Mouse (Mus musculus): ENCODE data around the gene Kcnj14.

The Kcnj14 gene

DNA sequence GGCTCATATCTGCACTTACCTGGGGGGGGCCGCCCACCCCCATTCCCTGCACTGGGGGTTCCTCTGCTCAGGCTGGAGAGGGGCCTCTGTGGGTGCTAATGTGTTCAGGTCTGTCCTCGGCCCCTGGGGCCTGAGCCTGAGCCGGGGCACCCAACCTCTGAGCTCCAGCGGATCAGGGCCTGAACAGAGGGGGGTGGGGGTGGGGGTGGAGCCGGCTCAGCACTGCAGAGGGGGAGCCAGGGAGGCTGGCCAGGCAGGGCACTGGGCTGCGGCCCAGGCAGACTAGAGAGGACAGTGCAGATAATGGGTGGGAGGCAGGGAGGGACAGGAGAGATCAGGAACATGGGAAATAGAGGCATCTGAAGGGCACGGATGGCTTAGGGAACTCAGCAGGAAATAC is at the start of gene Kcnj14:
Gene Kcnj14, minus strand, starts transcription at position 185 of the 400 bp plus-strand sequence.
- DNase-seq (ENCODE audit: extremely low spot score) = no peak

DNA sequence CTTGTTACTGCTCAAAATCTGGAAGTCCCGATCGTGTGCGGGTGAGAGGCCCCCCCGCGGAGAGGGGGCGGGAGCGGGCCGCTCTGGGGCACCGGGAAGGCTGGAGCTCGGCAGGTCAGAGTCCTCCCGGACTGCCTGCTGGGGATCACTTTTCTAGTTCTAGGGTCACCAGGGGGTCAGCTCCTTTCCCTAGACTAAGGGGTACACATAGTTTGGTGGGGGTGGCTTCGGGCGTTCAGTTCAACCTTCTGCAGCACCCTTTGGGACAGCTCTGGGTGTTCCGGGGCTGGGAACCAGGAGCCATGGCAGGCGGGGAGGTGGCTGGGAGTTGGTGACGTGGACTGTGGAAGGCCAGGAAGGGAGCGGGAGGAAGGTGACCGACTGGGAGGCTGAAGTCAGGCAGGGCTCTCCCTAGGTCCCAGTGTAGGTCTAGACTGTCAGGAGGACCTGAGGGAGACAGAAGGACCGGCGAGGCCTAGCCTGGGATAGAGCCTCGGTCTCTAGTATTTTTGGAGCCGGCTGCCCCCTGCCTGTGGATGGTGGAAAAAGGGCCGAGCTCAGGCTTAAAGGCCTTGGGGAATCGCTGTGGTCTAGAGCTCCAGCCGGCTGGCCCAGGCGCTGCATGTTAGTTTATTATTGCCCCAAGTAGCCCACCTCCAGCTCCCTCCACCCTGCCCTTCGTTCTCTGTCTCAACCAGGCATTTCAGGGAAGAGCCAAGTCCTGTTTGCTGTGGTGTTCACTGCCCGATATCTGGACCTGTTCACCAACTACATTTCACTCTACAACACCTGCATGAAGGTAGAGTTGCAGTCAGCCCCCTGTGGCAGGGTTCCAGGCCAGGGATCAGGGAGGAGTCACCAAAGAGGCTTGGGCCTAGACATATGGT is 48.7 kb upstream of the Kcnj14 start:
- peak; percentile 52 for DNase-seq (ENCODE audit: extremely low spot score)

GRCm38 (mm10) chr7:45872624-45873023 is 48.0 kb upstream of the Kcnj14 start, which contains the start of gene Kdelr1:
TSS of gene Kdelr1 (plus strand) at chr7:45872772.
- peak; percentile 91 for DNase-seq (ENCODE audit: extremely low spot score)

DNA sequence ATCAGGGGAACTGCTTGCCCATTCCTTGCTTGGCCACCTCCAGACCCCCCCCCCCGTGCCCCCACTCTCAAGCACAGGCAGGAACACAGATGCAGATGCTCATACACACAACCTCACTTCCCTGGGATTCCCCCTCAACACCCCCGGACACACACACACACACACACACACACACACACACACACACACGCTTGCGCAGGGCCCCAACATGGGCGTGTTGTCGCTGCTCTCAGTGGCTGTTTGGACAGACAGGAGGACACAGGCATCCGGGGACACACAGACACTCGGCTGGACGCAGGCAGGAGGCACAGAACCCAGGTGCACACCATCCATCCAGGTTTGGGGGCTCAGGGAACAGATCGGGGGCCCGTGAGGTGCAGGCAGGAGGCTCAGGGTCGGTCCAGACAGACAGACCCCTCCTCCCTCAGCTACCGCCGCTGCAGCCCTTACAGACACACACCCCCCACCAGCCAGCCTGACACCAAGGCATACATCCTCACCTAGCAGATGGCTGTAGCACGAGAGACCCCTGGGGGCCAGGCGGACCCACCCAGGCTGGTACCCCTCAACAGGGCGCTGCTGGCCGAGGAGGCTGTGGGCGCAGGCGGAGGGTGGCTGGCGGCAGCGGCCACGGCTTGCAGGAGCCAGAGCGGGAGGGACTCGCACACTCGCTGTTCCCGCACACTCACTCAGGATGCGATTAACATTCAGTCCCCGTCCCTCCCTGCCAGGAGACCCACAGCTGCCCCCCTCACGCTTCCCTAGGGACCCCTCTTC is 45.9 kb upstream of the Kcnj14 start:
- DNase-seq (ENCODE audit: extremely low spot score) = no peak

- no peak for DNase-seq (ENCODE audit: extremely low spot score)
Observed at GRCm38 (mm10) chr7:45869787-45870186, 45.2 kb upstream of the Kcnj14 start.

- DNase-seq (ENCODE audit: extremely low spot score) = no peak
Observed at GRCm38 (mm10) chr7:45869107-45869670, 44.6 kb upstream of the Kcnj14 start.

- DNase-seq (ENCODE audit: extremely low spot score) = no peak
Observed at GRCm38 (mm10) chr7:45867871-45868270, 43.3 kb upstream of the Kcnj14 start.

- DNase-seq (ENCODE audit: extremely low spot score) = peak; percentile 93
Observed at GRCm38 (mm10) chr7:45865925-45866910, 41.6 kb upstream of the Kcnj14 start.

DNA sequence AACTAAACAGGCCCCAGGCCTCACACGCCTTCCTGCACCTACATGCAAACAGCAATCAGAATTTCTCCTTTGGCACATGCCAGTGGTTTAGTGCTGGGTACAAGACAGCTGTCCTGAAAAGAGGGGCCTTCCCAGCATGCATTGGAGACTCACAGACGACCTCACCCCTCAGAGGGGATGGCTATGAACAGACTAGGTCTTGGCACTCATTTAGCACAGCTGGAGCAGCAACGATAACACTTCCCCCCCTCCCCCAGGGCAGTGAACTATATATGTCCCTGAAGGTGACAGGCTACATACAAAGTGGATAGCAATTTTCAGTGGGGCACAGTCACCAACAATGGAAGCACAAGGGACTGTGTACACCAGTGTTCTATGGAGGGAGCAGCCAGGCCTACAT is 39.9 kb upstream of the Kcnj14 start:
- no peak for DNase-seq (ENCODE audit: extremely low spot score)

DNA sequence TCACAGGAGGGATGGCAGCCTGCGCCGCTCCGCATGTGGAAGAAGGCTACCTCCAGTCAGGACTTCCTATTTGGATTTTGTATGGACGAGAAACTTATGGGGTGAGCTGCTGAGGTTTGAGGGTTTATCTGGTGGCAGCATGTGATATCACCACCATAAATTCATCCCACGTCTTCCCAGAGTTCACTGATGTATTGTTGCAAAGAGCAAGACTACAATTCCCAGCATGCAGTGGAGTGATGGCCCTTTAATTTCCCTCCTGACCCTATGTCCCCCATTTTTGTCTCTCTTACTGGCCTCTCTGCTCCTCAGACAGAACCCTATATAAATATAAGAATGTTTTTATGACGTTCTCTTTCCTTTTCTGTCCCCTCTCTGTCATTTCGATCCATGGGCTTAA is 38.2 kb upstream of the Kcnj14 start:
- DNase-seq (ENCODE audit: extremely low spot score) = no peak

GRCm38 (mm10) chr7:45859008-45859407 is 34.4 kb upstream of the Kcnj14 start:
- no peak for DNase-seq (ENCODE audit: extremely low spot score)

DNA sequence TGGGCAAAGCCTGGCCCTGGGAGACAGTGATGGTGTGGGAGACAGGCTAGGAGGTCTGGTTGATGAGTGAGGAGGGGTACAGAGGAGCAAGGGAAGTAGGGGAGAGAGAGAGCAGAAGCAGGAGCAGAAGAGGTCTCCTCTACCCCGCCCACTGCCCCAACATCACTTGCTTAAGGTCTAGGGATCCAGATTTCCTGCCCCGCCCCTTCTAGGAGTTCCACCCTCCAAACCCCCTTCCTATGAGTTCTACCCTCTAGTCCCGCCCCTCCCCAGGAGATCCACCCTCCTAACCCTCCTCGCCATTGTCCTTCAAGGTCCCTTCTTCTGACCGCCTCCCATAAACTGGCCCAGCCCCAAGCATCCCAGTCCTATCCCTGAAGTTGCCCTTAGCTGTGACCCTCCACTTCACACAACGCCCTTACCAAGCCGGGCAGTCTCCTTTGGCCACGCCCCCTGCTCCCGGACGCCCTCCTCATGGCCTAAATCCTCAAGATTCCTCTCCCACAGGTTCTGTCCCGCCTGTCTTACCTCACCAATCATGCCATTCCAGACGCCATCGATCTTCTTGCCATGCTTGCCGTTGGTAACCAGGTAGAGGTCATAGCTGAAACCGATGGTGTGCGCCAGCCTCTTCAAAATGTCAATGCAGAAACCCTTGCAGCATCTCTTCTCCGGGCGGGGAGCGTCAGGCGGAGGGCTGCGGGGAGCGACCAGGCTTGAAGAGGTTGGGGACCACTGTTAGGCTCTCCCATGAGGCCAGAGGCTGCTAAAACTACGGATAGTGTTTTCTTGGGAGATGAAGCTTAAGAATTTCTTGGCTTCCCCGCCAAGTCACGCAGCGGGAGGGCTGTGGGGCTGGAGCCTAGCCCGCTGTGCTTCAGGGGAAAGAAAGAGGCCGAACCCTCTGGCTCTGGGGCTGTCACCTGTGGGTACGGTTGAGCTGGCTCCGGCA is 32.6 kb upstream of the Kcnj14 start:
- no peak for DNase-seq (ENCODE audit: extremely low spot score)

- no peak for DNase-seq (ENCODE audit: extremely low spot score)
Observed at GRCm38 (mm10) chr7:45853089-45853488, 28.5 kb upstream of the Kcnj14 start.

- DNase-seq (ENCODE audit: extremely low spot score) = no peak
Observed at GRCm38 (mm10) chr7:45850661-45851060, 26.1 kb upstream of the Kcnj14 start.

DNA sequence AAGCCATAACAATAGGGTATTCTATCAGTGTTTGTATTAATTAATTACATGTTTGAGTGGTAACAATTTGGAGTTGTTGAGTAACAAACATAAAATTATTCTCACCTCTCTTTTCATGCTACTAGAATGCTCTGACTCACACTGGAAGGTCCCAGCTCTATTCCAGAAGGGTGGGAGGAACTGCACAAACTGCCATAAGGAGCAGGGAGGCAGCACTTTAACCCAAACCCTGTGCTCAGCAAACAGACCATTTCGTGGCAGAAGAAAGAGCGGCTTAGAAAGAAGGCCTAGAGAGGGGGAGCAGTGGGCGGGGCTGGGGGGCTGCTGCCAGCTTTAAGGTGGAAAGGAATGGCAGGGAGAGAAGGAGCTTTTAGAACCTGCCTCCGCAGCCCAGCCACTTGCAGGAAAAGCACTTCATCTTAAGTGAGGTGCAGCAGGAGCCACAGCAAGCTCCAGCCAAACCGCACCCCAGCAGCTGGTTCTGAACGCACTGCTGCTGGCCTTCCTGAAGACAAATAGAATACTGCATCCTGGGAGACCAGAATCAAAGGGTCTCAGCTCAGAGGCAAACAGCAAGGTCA is 24.0 kb upstream of the Kcnj14 start:
- DNase-seq (ENCODE audit: extremely low spot score) = no peak

DNA sequence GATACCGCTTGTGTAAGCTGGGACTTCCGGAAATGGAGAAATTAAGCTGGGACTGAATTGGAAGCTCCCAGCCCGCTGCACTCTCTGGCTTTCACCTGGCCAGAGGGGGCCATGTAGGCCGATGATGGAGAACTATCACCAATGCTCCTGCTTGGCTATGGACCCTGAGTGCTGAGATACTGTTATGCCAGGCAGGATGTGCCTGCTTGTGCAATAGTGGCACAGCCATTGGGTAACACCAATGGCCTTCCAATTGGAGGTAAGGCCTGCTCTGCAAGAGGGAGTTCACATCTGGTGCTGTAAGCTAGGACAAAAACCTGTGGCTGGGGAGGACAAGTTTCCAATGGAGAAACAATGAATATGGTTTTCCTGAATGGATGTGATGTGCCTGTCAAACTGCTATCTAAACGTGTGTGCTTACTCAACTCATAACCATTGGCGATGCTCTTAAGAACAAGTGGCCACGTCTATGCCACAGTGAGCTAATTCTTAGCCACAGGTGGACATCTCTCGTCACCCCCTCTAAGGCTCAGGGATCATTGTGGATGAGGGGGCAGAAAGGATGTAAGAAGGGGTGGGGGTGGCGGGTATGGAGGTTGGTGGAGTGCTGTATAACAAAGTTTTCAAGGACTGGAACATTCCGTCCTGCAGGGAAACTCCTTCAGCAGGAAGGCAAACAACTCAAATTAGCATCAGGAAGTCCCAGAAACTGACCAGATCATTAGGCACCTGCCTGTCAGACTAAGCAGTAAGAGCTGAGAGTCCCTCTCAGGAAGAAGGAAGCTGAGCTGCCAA is 18.6 kb upstream of the Kcnj14 start:
- DNase-seq (ENCODE audit: extremely low spot score) = no peak

DNA sequence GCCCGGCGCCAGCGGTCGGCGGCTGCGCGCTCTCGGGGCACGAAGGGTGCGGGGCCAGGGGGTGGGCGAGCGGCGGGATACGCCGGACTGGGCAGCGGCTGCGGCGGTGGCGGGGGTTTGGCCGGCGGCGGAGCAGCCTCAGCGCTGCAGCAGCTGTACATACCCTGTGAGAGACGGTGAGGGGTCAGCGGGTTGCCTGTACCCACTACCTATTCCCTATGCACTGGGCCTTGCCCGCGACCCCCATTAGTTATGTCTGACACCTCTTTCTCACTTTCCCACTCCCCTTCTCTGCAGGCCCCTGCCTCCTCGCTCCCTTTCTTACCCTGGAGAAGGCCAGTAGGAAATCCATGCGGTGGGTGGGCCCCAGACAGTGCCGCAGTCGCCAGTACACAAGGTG is 9.3 kb upstream of the Kcnj14 start:
- no peak for DNase-seq (ENCODE audit: extremely low spot score)

- DNase-seq (ENCODE audit: extremely low spot score) = no peak
Observed at GRCm38 (mm10) chr7:45833148-45833790, 8.7 kb upstream of the Kcnj14 start.
